In the genomic region with DNA sequence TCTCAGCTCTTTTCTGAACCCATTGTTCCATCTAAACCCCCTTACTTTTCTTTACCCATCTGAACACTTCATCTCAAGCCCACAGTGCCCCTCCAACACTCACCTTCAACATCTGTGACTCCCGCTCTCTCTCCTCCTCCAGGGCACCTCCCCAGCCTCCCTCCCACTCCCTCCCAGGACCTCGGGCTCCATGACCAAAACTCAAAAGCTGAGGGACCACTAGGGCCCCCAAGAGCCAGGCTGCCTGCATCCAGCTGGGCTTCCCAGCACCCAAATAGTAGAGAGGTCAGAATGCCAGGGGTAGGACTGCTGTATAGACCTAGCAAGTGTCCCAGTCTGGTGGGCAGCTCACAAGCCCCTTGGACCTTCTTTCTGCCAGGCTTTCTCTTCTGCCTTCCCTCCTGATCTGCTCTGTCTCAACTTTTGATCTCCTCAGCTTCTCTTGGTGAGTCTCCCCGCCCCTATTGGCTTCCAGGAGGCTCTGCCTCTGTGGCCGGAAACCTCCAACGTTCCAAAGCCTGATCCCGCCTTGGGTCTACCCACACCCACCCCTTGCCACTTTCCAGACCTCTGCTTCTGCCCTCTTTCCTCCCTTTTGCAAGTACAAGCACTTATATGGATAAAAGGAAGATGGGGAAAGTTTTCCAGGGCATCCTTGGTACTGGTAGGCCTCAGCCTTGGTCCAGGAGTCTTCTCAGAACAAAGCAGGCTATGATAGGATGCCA, we compare ENCODE assay signal across 8 mouse cellular contexts. TPM values are rescaled to one million over a fixed set of nuclear protein-coding genes. Genes with fewer than 3 reads are reported as not detected.
A peak's percentile ranks its signal among the peaks of the same experiment; 100 is the strongest.
DNase-seq lines count a peak whose midpoint lies in the region; ATAC-seq and TF ChIP-seq lines count a peak whose summit lies in the region.

A gene (minus strand): TSS at position 387 of the 725 bp plus-strand sequence.

- H3K9me3 ChIP-seq in heart, embryonic 10.5 days = no peaks in the 10 kb centered on the region
- H3K9me3 ChIP-seq in ES-E14 (ENCODE audit: control insufficient read depth, insufficient read depth, low read depth, low read length) = no peaks in the 10 kb centered on the region
- H3K9me3 ChIP-seq in liver, embryonic 12.5 days (replicated peaks) = no peaks in the 10 kb centered on the region
- H3K9me3 ChIP-seq in stomach, postnatal 0 days (ENCODE audit: control insufficient read depth, low read length) = no peaks in the 10 kb centered on the region

- ATAC-seq in liver, embryonic 12.5 days = no peak
- ATAC-seq in stomach, postnatal 0 days (ENCODE audit: low FRiP score, low TSS enrichment) = no peak

- H3K27ac ChIP-seq in heart, embryonic 10.5 days = peak within 1 kb of the TSS; percentile 54; the same call in 1 of the 2 replicates
- no peak within 1 kb of the TSS for H3K27ac ChIP-seq in ES-E14 (ENCODE audit: insufficient read depth, low read depth, low read length, poor library complexity, severe bottlenecking)
- H3K27ac ChIP-seq in liver, embryonic 12.5 days = no peak within 1 kb of the TSS
- H3K27ac ChIP-seq in stomach, postnatal 0 days (replicated peaks) = peak within 1 kb of the TSS; percentile 25; the same call in 1 of the 2 replicates

- H3K4me3 ChIP-seq in heart, embryonic 10.5 days = peak within 1 kb of the TSS; percentile 67
- peak within 1 kb of the TSS; percentile 37 to 62; a peak in 3 of 4 replicates for H3K4me3 ChIP-seq in ES-E14 (ENCODE audit: insufficient read depth in 1 of 2, low read depth in 1 of 2, low read length in 2 of 2, poor library complexity in 1 of 2, severe bottlenecking in 1 of 2)
- H3K4me3 ChIP-seq in liver, embryonic 12.5 days = peak within 1 kb of the TSS; percentile 66
- H3K4me3 ChIP-seq in stomach, postnatal 0 days (ENCODE audit: low read depth, low read length) = 0 out of 2 replicates have a peak within 1 kb of the TSS, but pooled peaks have one; percentile 19

- H3K4me2 ChIP-seq in liver, embryonic 12.5 days = peak within 1 kb of the TSS; percentile 86
- H3K4me2 ChIP-seq in stomach, postnatal 0 days (replicated peaks; ENCODE audit: low read depth) = peak within 1 kb of the TSS; percentile 40

- no peak for TF ChIP-seq EP300 in stomach, postnatal 0 days (optimal IDR thresholded peaks at IDR 0.05)

- H3K4me1 ChIP-seq in heart, embryonic 10.5 days = peaks cover 30% of the 10 kb centered on the region
- peaks cover 1 to 21% of the 10 kb centered on the region in 2 experiments; a peak in 3 of 4 replicates for H3K4me1 ChIP-seq in ES-E14 (ENCODE audit: control insufficient read depth in 2 of 2, insufficient read depth in 2 of 2, low read length in 2 of 2, poor library complexity in 1 of 2)
- peaks cover 40% of the 10 kb centered on the region for H3K4me1 ChIP-seq in liver, embryonic 12.5 days
- peaks cover 3% of the 10 kb centered on the region; the same call in 1 of the 2 replicates for H3K4me1 ChIP-seq in stomach, postnatal 0 days (replicated peaks; ENCODE audit: control insufficient read depth, insufficient read depth)

- in situ Hi-C loops in ES-E14 (cut with MboI; ENCODE audit: low sequenced_read_pairs in 2 of 2, unreplicated experiment in 2 of 2) = no loop called here

- DNase-seq in heart, embryonic 10.5 days (ENCODE audit: low spot score) = no peak
- no peak for DNase-seq in heart, adult 11 months
- no peak for DNase-seq in ES-E14 (ENCODE audit: low read depth, low spot score)
- DNase-seq in gonadal fat pad, adult 2 months (ENCODE audit: low read depth) = no peak
- no peak for DNase-seq in stomach, postnatal 0 days (ENCODE audit: low spot score)
- no peak for DNase-seq in adrenal gland, postnatal 10 days
- DNase-seq in ovary, postnatal 10 days (ENCODE audit: low spot score) = no peak

- WGBS in heart, embryonic 10.5 days = 58% methylated on average over 6 of the region's 6 CpGs
- WGBS in liver, embryonic 12.5 days (ENCODE audit: insufficient replicate concordance) = 41% methylated on average over 6 of the region's 6 CpGs
- WGBS in stomach, postnatal 0 days = 46% methylated on average over 6 of the region's 6 CpGs

- H3K36me3 ChIP-seq in heart, embryonic 10.5 days = no peaks in the 10 kb centered on the region
- no peaks in the 10 kb centered on the region for H3K36me3 ChIP-seq in ES-E14 (ENCODE audit: control insufficient read depth, insufficient read depth, low read length, poor library complexity, severe bottlenecking)
- H3K36me3 ChIP-seq in liver, embryonic 12.5 days = no peaks in the 10 kb centered on the region
- no peaks in the 10 kb centered on the region for H3K36me3 ChIP-seq in stomach, postnatal 0 days (ENCODE audit: control insufficient read depth, insufficient read depth, low read length)

- no peak for TF ChIP-seq CTCF in stomach, postnatal 0 days (IDR thresholded peaks at IDR 0.05; ENCODE audit: low read depth)

- no peak within 1 kb of the TSS; the same call in 1 of the 2 replicates for H3K9ac ChIP-seq in ES-E14 (ENCODE audit: insufficient read depth, low read depth, low read length, poor library complexity, severe bottlenecking)
- H3K9ac ChIP-seq in liver, embryonic 12.5 days = no peak within 1 kb of the TSS
- H3K9ac ChIP-seq in stomach, postnatal 0 days (ENCODE audit: low read length) = no peak within 1 kb of the TSS

- H3K27me3 ChIP-seq in heart, embryonic 10.5 days (ENCODE audit: insufficient read depth, poor library complexity, severe bottlenecking) = peaks cover 61% of the 10 kb centered on the region
- peaks cover 60% of the 10 kb centered on the region for H3K27me3 ChIP-seq in liver, embryonic 12.5 days (replicated peaks)
- no peaks in the 10 kb centered on the region for H3K27me3 ChIP-seq in stomach, postnatal 0 days (ENCODE audit: control insufficient read depth, insufficient read depth, low read length)

TF ChIP-seq in ES-E14, 5 proteins besides CTCF, POLR2A, EP300 and RAD21:
- TF ChIP-seq CHD2 (IDR thresholded peaks at IDR 0.05; ENCODE audit: low read depth, low read length) (no peak), ZNF384 (IDR thresholded peaks at IDR 0.05; ENCODE audit: low read depth, low read length) (no peak), HCFC1 (IDR thresholded peaks at IDR 0.05; ENCODE audit: borderline replicate concordance, insufficient read depth, low read length) (no peak), ZC3H11A (IDR thresholded peaks at IDR 0.05; ENCODE audit: borderline replicate concordance, low read depth, low read length) (no peak), MAFK (IDR thresholded peaks at IDR 0.05; ENCODE audit: insufficient read depth, low read depth, low read length) (no peak)
TF ChIP-seq in ES-E14: peak in this region for 0.

RNA-seq across cellular contexts. Expression of the gene that starts here (rescaled TPM):
- 0.60 and 1.2 TPM in 2 replicates for polyA plus RNA-seq in heart, embryonic 10.5 days (2016; fragmentation: Nextera tagmentation; extraction: Ambion mirVana)
- total RNA-seq in ES-E14 (2012; rRNA removed) = 2.2 TPM in 2 replicates
- 12.4 and 13.8 TPM in 2 replicates for polyA plus RNA-seq in gonadal fat pad, adult 2 months (2012; rRNA removed)
- 0.50 and 0.55 TPM in 2 replicates for polyA plus RNA-seq in liver, embryonic 12.5 days (2016; fragmentation: Nextera tagmentation; extraction: Ambion mirVana)
- polyA plus RNA-seq in stomach, postnatal 0 days (2015; fragmentation: Nextera tagmentation; extraction: Ambion mirVana) = 11.1 and 11.4 TPM in 2 replicates
- total RNA-seq in adrenal gland, postnatal 10 days (2021) = 1 to 10 TPM; 4.2 to 5.4 TPM

Comparison
In these comparisons a context has a peak if more than half of its experiments do, and no peak if none do; other contexts are left out.
1. H3K27ac ChIP-seq: peak in heart, embryonic 10.5 days (single experiment) and stomach, postnatal 0 days (single experiment); none in ES-E14 (single experiment) and liver, embryonic 12.5 days (single experiment).
2. Peak in every context shown above with its lines, with median percentiles within 50 percentile points of each other: H3K4me3 ChIP-seq.